Mouse (Mus musculus): ENCODE measurements around the gene Syn3. TPM values are rescaled to one million over a fixed set of nuclear protein-coding genes. Genes with fewer than 3 reads are reported as not detected.
"Not testable (repeated sequence)": the region's sequence is repeated elsewhere in the genome, so short reads cannot be mapped to it uniquely, and the experiment has no call there.

Syn3 gene
- total RNA-seq (2017), result 0.37 and 1.6 TPM in 2 replicates

GRCm38 (mm10) chr10:86498673-86499391 is at the start of gene Syn3:
TSS of gene Syn3 (minus strand) at chr10:86498896.
- peak; percentile 99 for ATAC-seq (replicated peaks; ENCODE audit: low read depth, poor library complexity, severe bottlenecking)

DNA sequence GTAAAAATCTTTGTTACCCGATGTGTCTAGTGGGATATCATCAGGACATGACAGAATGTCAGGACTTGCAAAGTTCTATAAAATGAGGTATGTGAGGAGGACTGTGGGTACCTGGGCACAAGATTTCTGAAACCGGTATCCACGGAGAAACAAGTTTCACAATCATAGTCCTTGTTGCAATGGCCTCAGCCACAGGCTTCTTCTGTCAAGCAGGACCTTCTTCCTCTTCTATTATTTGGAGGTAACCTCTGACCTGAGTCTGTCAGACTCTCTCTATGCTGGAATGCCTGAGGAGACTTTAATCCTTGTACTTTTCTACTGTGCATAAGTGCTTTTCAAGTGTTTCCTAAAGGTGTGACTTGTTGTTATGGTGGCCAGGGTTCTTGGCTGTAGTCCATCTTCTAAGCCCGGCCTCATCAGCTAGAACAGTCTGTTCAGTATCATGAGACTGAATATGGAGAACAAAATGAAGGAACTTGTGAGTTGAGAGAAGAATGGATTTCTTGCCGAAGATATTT is 27.7 kb upstream of the Syn3 start:
- not testable (repeated sequence) for ATAC-seq (replicated peaks; ENCODE audit: low read depth, poor library complexity, severe bottlenecking)

- no peak for ATAC-seq (replicated peaks; ENCODE audit: low read depth, poor library complexity, severe bottlenecking)
These were observed 15.1 kb upstream of the Syn3 start for GRCm38 (mm10) chr10:86513801-86514200.

DNA sequence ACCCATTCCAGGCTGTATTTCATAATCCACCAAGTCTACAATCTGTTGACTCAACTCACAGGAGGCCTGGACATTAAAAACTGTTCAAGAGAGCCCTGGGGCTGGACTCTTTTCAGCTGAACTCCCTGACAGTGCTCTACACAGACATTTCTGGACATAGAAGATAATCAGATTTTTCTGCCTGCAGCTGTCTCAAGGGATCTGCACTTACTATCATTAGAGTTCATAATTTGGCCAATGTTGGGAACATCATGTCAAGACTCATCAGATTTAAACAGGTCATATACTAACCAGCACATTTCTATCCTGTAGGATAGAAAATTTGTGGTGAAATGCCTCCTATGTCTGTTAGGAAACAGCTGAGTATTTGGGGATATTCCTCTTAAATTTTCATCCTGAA is 12.2 kb upstream of the Syn3 start:
- ATAC-seq (replicated peaks; ENCODE audit: low read depth, poor library complexity, severe bottlenecking), result no peak

DNA sequence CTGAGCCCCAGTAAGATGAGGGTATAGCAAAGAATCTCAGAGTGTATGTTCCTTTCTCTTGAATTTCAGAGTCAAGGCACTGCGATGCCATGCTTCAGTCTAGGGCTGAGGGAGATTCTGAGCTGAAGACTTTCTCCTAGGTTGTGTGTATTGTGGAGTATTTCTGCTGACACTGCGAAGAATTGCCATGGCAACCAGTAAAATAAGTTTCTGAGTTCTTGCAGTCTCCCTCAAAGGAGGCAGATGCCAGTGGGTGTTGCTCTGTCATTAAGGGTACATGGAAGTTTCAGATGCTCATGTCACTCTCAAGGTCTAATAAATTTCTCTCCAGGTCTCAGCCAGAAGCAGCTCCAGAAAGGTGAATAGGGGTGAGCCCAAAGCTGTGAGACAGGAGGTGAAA is 3.4 kb upstream of the Syn3 start:
- ATAC-seq (replicated peaks; ENCODE audit: low read depth, poor library complexity, severe bottlenecking), result no peak

DNA sequence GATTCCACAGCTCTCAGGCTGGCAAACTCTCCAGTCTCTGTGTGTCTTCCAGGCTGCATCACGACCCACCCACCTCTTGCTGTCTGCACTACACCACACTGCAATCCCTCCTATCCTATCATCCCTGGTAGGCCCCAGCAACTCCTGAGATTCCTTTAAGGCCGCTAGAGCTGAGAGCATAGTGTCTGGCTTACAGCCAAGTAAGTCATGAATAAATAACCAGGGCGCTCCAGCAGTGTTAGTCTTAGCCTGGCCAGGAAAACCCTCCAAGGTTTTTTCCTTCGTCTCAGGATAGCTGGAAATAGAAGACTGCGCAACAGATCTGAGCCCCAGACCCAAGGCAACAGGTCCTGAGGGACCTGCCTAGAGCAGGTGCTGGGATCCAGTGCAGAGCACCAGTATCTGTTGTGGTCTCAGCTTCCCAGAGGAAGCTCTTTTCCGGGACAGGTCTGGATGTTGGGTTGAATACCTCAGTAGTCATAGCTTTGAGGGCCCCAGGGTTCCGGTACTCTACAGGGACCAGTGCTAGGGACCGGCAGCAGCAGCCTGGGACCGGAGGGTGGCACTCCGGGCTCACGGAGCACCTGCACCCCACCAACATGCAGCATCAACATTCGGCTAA is 534 bp downstream of the Syn3 start:
- peak; percentile 75 for ATAC-seq (replicated peaks; ENCODE audit: low read depth, poor library complexity, severe bottlenecking)

- ATAC-seq (replicated peaks; ENCODE audit: low read depth, poor library complexity, severe bottlenecking), result no peak
These were observed 2.8 kb downstream of the Syn3 start for GRCm38 (mm10) chr10:86495851-86496250.

GRCm38 (mm10) chr10:86493140-86493539 is 5.6 kb downstream of the Syn3 start:
- no peak for ATAC-seq (replicated peaks; ENCODE audit: low read depth, poor library complexity, severe bottlenecking)

DNA sequence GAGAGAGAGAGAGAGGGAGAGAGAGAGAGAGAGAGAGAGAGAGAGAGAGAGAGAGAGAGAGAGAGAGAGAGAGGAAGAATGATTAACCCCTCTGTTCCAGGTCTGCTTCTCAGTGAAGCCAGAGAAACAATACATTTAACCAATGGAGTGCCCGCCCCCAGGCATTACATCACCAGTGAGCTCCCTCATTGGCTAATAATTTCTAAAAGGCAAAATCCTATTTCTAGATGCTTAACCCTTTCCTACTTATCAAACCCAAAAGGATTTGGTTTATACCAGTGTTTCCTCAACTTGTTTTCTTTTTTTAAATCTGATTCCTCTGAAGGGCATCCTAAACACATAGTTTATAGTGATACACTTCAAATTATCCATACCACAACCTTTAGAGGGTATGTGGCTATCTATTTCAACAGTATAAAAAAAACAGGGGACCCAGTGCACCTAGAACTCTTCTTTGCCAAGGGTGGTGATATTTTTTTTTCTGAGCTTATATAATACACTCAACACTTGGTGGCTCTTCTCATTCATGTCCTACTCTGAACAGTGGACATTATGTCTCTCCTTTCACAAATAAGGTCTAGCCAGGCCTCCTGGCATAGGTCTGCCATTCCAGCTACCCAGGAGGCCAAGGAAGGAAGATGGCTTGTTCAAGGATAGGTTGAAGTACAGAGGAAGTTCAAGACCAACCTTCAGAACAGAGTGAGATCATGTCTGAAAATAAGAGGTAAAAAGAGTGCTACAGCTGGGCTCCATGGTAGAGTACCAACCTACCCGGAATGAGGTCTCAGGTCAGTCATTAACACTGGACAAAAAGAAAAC is 6.4 kb downstream of the Syn3 start:
- no peak for ATAC-seq (replicated peaks; ENCODE audit: low read depth, poor library complexity, severe bottlenecking)

- ATAC-seq (replicated peaks; ENCODE audit: low read depth, poor library complexity, severe bottlenecking), result no peak
These were observed 7.2 kb downstream of the Syn3 start for GRCm38 (mm10) chr10:86491316-86492088.

- no peak for ATAC-seq (replicated peaks; ENCODE audit: low read depth, poor library complexity, severe bottlenecking)
These were observed 10.2 kb downstream of the Syn3 start for GRCm38 (mm10) chr10:86488544-86488943.

GRCm38 (mm10) chr10:86485971-86486370 is 12.7 kb downstream of the Syn3 start:
- no peak for ATAC-seq (replicated peaks; ENCODE audit: low read depth, poor library complexity, severe bottlenecking)

DNA sequence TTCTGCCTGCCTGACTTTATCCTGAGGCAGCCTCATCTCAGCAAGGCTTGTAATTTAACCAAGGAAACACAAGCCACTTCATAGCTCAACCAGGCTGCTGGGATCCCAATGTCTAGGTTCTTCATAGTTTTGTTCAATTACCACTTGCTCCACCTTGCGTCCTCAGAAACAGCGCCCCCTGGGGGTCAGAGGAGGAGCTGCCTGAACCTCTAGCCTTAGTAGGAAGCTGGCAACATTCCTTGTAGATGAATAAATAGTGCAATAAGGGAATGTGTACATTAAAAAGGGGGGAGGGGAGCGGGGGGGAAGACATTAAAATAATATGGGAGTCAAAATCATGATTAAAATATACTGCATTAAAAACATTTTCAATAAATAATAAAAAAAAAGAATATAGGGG is 14.7 kb downstream of the Syn3 start:
- 0 out of 2 replicates have a peak, but pooled peaks have one; percentile 56 for ATAC-seq (replicated peaks; ENCODE audit: low read depth, poor library complexity, severe bottlenecking)

GRCm38 (mm10) chr10:86482496-86482895 is 16.2 kb downstream of the Syn3 start:
- no peak for ATAC-seq (replicated peaks; ENCODE audit: low read depth, poor library complexity, severe bottlenecking)

DNA sequence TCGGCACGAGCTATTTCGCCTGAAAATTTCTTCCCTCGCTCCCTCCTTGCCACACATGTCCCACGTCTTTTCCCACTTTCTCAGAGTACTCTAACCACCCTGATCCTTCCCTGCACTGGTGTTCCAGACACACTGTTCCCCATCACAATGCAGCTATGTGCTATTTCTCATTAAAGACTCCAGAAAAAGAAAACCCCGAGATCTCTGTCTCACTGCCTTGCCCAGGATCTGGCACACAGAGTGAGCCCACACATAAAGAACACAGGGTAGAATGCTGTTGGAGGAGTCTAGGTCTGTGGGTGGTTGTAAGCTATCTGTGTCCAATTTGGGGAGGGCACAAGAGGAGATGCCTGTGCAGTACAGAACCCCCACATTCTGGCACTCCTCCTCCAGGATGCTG is 18.0 kb downstream of the Syn3 start:
- ATAC-seq (replicated peaks; ENCODE audit: low read depth, poor library complexity, severe bottlenecking), result no peak

- ATAC-seq (replicated peaks; ENCODE audit: low read depth, poor library complexity, severe bottlenecking), result no peak
These were observed 19.0 kb downstream of the Syn3 start for GRCm38 (mm10) chr10:86479718-86480121.

DNA sequence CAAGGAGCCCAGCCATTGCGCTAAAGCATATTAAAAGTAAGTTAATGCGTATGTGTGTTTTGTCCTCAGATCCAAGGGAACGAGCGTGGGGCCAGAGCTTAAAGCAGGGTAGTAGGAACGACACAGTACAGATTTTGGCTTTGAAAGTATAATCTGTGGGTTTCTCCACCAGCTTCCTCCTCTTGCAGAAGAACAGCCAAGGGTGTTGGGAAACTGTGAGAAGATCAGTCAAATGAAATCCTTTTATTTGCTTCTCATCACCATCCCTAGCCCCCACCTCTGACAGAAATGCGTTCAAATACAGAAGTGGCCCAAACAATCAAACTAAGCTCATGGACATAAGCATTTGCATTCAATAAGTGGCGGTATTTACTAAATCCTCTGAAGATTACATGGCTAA is 22.0 kb downstream of the Syn3 start:
- ATAC-seq (replicated peaks; ENCODE audit: low read depth, poor library complexity, severe bottlenecking), result no peak

DNA sequence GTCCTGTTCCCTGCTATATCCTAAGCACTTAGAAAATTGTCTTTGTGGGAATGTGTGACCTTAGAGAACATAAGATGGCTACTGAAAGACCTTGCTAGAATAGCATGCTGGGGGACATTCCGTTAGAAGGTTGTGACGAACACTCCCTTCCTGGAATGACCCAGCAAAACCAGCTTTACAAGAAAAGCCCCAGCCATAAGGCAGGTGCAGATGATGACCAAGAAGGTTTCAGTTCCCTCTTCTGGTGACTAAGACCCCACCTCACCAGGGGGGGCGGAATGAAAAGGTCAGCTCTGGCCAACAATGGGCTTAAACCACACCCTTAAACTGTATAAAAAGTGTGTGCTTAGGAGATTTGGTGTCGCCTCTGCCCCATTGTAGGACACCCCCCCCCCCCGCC is 23.4 kb downstream of the Syn3 start:
- ATAC-seq (replicated peaks; ENCODE audit: low read depth, poor library complexity, severe bottlenecking), result peak; percentile 34; the same call in 1 of the 2 replicates

- ATAC-seq (replicated peaks; ENCODE audit: low read depth, poor library complexity, severe bottlenecking), result no peak
These were observed 24.2 kb downstream of the Syn3 start for GRCm38 (mm10) chr10:86474176-86475154.
